Comparison of ENCODE assay signal across 13 mouse cellular contexts in genomic region chr2:173810036-173810850, GRCm38 (mm10).
DNase-seq lines count a peak whose midpoint lies in the region; ATAC-seq lines count a peak whose summit lies in the region.
"Had no signal": no experiment of that assay in that cellular context is flagged by ENCODE, and none has a peak within 500 bp of the region (broad histone marks: within the 10 kb centered on the region; RNA-seq: fewer than 3 reads in every experiment).

No protein-coding gene starts in this region.

- 72% methylated on average over 15 of the region's 15 CpGs for WGBS in forebrain, embryonic 13.5 days
- 82% methylated on average over 15 of the region's 15 CpGs for WGBS in forebrain, embryonic 12.5 days

- no peak overlapping the region for H3K4me3 ChIP-seq in forebrain, embryonic 13.5 days
- H3K4me3 ChIP-seq in forebrain, embryonic 12.5 days (replicated peaks): no peak overlapping the region
- H3K4me3 ChIP-seq: hindbrain, embryonic 13.5 days had no signal

- H3K27ac ChIP-seq in forebrain, embryonic 13.5 days: no peak overlapping the region
- no peak overlapping the region for H3K27ac ChIP-seq in forebrain, embryonic 12.5 days
- H3K27ac ChIP-seq: hindbrain, embryonic 13.5 days had no signal

- ATAC-seq in forebrain, embryonic 13.5 days: 0 out of 2 replicates have a peak, but pooled peaks have one; percentile 4
- no peak for ATAC-seq in forebrain, embryonic 12.5 days (ENCODE audit: low FRiP score)
- ATAC-seq: liver, postnatal 0 days had no signal

- no peaks in the 10 kb centered on the region for H3K9me3 ChIP-seq in forebrain, embryonic 13.5 days (replicated peaks)
- H3K9me3 ChIP-seq in forebrain, embryonic 12.5 days: no peaks in the 10 kb centered on the region
- H3K9me3 ChIP-seq: hindbrain, embryonic 13.5 days had no signal

- H3K4me1 ChIP-seq in forebrain, embryonic 13.5 days: no peaks in the 10 kb centered on the region
- H3K4me1 ChIP-seq in forebrain, embryonic 12.5 days: no peaks in the 10 kb centered on the region
- H3K4me1 ChIP-seq: hindbrain, embryonic 13.5 days had no signal

- peak; percentile 66 for DNase-seq in NIH3T3 (ENCODE audit: low read depth)
- peak; percentile 76 for DNase-seq in gastrocnemius, postnatal 25 days
- peak; percentile 46 to 61 for DNase-seq in heart, postnatal 36 days
- DNase-seq in left cerebral cortex, postnatal 36 days (ENCODE audit: low spot score in 2 of 2): no peak
- DNase-seq in thymus, postnatal 14 days: no peak
- DNase-seq in Muller cell, postnatal 12 days (ENCODE audit: inconsistent ontology term): no peak
- DNase-seq: cerebellum, adult 9-11 months; layer of hippocampus, adult 9-11 months; liver, postnatal 0 days; thymus, postnatal 36 days had no signal

- H3K4me2 ChIP-seq in forebrain, embryonic 13.5 days: no peak overlapping the region
- H3K4me2 ChIP-seq in forebrain, embryonic 12.5 days: no peak overlapping the region
- H3K4me2 ChIP-seq: hindbrain, embryonic 13.5 days had no signal

- intact Hi-C loops in heart, postnatal 36 days (cut with DNase I): no loop called here
- intact Hi-C loops in left cerebral cortex, postnatal 36 days (cut with DNase I): no loop called here

- no peaks in the 10 kb centered on the region for H3K36me3 ChIP-seq in forebrain, embryonic 13.5 days (ENCODE audit: poor library complexity, severe bottlenecking)
- no peaks in the 10 kb centered on the region for H3K36me3 ChIP-seq in forebrain, embryonic 12.5 days (replicated peaks)
- H3K36me3 ChIP-seq: hindbrain, embryonic 13.5 days had no signal

- H3K9ac ChIP-seq in forebrain, embryonic 13.5 days: no peak overlapping the region
- no peak overlapping the region for H3K9ac ChIP-seq in forebrain, embryonic 12.5 days
- H3K9ac ChIP-seq: hindbrain, embryonic 13.5 days; liver, postnatal 0 days had no signal

- no peaks in the 10 kb centered on the region for H3K27me3 ChIP-seq in forebrain, embryonic 13.5 days
- H3K27me3 ChIP-seq in forebrain, embryonic 12.5 days: no peaks in the 10 kb centered on the region

Comparison
In these comparisons a context has a peak if more than half of its experiments do, and no peak if none do; other contexts are left out.
1. DNase-seq: peak in NIH3T3 (single experiment), gastrocnemius, postnatal 25 days (single experiment) and heart, postnatal 36 days (2 of 2); none in left cerebral cortex, postnatal 36 days (0 of 2), thymus, postnatal 14 days (single experiment) and Muller cell, postnatal 12 days (single experiment).